Mouse (Mus musculus): ENCODE results near the gene Ahnak.

- TF ChIP-seq CTCF (IDR thresholded peaks at IDR 0.05; ENCODE audit: low read depth) (no peak), EP300 (optimal IDR thresholded peaks at IDR 0.05) (no peak)
Observed at GRCm38 (mm10) chr19:9039266-9039665, 50.2 kb downstream of the Ahnak start.
